Mouse (Mus musculus) large intestine, adult 2 months (tissue): ENCODE measurements around the gene Map3k19. TPM values are rescaled to one million over a fixed set of nuclear protein-coding genes. Genes with fewer than 3 reads are reported as not detected.

Source experiments
- DNase-seq: peaks from one replicate; pipeline ENCODE4 v3.0.0-alpha.2; 2012; ENCODE audit warnings: low read depth, low spot score
- WGBS: fragments of 180-500 bp; shearing (Covaris S2); methylation state at CpG from one replicate; pipeline ENCODE4 v1.1.7; 2018; 5-methylcytosine and 5-hydroxymethylcytosine counted together
- polyA plus RNA-seq: library from polyadenylated mRNA; depleted of rRNA; stranded (reverse); fragments of >200 nt; gene quantifications from 2 replicates; pipeline ENCODE4 v1.2.3, GENCODE M21; 2012

Map3k19 gene
- polyA plus RNA-seq, 1 experiment, result 0.06 TPM

DNA sequence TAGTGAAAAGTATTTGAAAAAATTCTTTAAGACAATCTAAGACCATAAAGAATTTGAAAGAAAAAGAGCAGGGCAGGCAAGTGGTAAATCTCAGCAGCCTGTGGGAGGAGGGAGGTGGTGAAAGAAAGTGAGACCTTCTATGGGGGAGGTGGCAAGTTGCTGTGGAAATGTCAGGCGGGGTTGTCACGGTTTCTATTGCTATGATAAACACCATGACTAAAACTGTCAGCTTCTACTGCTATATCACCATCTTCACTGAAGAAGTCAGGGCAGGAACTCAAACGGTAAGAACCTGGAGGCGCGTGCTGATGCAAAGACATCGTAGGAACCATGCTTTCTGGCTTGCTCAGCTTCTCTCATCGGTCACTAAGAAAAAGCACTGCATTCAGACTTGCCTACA is 41.9 kb downstream of the Map3k19 start:
- 68% methylated on average over 7 of the region's 7 CpGs for WGBS
- DNase-seq, result no peak

DNA sequence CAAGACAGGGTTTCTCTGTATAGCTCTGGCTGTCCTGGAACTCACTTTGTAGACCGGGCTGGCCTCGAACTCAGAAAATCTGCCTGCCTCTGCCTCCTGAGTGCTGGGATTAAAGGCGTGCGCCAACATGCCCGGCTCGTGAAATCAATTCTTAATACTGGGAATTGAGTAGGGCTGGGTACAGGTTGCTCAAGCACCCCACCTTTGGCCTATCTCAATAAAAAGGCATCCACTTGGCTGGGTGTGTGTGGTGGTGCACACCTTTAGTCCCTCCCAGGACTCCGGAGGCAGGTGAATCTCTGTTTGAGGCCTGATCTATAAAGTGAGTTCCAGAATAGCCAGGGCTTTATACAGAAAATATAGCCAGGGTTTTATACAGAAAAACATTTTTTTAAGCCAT is 46.2 kb downstream of the Map3k19 start:
- 83% methylated on average over 7 of the region's 7 CpGs for WGBS
- DNase-seq, result no peak

DNA sequence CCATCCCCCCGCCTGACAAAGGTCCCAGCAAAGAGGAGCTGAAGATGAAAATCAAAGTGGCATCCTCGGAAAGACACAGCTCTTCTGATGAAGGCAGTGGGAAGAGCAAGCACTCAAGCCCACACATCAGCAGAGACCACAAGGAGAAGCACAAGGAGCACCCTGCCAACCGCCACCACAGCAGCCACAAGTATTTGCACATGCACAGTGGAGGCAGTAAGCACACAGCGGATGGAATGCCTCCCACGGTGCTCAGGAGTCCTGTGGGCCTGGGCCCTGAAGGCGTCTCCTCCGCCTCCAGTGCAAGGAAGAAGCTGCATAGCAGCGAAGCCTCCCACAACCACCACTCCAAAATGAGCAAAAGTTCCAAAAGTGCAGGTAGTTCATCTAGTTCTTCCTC is 51.9 kb downstream of the Map3k19 start:
- 86% methylated on average over 8 of the region's 8 CpGs for WGBS
- no peak for DNase-seq

DNA sequence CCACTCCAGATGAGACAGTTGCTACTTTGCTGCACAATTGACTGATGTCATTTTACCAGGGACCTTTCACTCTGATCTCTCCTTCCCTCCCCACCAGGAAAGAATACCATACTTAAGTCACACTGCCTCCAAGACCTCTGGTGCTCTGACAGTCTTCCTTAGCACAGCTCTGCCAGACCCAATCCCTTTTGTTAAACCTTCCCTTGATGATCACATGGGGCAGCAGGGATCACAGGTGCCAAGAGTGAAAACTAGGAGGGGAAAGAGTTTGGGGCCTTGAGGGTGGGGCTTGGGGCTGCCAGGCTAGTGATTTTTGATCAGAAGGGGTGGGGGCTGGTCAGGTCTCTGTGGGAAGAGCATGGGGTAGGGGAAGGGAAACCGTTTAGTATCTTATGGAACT is 58.1 kb downstream of the Map3k19 start:
- 87% methylated on average over 1 of the region's 1 CpGs for WGBS
- DNase-seq, result no peak

DNA sequence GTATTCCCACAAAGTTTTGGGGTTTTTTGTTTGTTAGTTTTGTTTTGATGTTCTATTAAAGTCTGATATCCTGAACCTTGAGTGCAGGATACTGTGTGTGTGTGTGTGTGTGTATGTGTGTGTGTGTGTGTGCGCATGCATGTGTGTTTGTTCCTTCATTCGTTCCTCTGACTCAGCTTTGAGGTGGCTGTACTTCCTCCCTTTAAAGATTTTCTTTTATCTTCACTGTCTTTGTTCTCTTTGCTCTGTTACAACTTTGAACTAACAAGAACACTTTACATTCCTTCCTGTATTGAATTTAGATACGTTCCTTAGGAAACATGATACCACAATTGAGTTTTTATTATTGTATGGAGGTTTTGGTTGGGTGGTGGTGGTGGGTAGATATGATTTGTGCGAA is 58.5 kb downstream of the Map3k19 start:
- WGBS, result 61% methylated on average over 4 of the region's 4 CpGs
- no peak for DNase-seq

DNA sequence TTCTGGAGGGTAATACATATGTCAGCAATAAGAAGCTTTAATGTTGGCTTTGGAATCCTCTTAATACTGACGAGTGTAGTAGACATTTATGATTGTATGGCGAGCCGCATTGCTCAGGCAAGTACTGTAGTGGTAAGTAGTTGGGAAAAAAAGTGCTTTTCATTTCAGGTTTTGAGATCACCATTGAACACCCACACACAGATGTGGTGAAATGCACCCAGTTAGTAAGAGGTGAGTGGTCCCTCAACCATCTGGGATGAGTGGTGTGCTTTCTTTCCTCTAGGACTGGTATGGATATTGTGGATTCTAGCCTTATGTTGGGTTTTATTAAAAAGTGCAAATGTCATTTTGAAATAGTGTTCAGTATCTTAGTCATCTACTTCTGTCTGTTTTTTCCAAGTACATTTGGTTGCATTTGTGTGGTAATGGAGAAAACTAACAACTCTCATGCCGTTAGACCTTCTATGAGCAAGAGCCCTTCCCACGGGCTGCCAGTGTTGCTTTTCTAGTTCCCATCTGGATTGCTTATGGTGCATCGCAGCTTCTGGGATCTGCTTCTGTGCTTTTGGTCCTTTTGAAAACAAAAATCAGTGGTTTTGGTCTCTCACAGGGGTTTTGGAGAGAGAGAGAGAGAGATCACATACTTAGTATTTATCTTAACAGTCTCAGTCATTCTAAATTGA is 59.6 kb downstream of the Map3k19 start:
- no peak for DNase-seq
- 88% methylated on average over 6 of the region's 6 CpGs for WGBS

DNA sequence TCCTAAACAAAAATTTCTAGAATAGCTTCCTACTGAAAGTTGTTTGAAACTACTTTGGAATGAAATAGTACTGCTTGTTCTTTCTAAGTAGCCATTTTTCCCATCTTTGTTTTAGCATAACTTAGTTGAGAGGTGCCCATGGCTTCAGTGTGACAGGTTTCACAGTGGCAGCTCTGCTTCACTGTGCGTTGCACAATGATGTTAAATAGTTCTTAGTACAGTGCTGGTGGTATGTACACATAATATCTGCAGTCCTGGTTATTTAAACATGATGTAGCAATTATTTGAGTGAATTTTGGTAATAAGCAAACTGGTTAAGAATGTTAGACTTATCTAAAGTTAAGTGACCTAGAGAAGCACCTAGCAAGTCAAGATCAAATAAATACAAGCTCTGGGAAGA is 61.4 kb downstream of the Map3k19 start:
- DNase-seq, result no peak
- 97% methylated on average over 1 of the region's 1 CpGs for WGBS

DNA sequence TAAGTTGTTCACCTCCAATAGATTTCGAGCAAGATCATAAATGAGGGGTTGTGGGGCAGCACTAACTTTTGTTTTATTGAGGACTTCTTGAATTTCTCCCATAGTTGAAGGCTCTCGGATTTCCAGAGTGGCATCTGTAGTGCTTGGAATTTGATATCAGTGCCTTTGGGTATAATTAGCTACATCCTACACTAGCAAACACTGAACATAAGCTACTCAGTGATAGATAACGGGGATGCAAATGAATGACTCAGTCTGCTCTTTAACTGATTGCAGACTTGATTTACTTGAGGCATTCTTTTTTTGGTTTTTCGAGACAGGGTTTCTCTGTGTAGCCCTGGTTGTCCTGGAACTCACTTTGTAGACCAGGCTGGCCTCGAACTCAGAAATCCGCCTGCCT is 65.9 kb downstream of the Map3k19 start:
- WGBS, result 83% methylated on average over 6 of the region's 6 CpGs
- no peak for DNase-seq

DNA sequence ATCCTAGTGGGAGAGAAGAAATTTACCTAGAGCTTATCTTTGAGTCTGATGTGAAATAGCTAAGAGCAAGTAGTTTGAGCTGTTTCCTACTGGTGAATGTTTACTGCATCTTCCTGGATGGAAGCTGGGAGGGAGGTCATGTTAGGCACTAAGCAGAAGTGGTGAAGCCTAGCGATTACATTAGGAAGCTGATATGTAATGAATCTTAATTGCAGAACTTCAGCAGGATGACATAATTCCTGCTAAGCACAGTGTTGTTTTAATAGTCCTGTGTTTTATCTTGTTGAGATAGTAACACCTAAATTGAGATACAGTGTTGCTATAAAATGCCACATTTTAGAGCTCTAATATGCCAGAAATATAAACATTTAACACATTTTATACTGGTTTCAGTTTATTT is 68.9 kb downstream of the Map3k19 start:
- 44% methylated on average over 1 of the region's 1 CpGs for WGBS
- DNase-seq, result no peak

DNA sequence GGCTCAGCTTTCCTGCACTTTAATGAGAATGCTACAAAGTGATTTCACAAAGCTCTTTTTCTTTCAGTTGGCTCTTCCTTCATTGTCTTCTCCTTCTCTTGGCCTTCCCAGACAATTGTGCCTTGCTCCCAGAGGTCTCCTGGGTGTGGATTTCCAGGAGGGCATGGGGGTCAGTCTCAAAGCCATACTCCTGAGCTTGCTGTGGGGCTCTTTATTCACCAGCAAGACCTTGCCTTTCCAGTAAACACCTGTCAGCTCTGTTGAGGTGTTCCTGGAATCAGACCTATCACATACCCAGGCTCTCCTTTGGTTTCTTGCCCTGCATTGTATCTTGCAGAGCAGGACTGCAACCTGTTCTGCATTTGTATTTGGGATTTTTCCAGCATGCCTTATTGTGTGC is 71.0 kb downstream of the Map3k19 start:
- DNase-seq, result no peak

DNA sequence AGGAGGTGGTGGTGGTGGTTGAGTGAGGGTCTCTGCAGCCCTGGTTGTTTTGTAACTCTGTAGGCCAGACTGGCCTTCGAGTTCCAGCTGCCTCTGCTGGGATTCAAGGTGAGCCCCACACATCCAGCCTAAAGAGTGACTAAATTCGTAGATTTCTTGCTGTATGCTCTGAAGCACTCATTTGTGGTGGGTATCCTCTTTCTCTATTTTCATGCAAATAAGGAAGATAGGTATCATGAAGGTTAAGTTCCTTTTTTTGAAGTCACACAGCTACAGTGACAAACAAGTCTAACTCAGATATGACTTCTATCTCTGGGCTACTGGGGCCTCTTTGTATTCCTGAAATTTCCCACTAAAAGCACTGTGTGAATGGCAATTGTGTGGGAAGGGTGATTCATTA is 74.0 kb downstream of the Map3k19 start:
- no peak for DNase-seq
- WGBS, result 58% methylated on average over 2 of the region's 2 CpGs

DNA sequence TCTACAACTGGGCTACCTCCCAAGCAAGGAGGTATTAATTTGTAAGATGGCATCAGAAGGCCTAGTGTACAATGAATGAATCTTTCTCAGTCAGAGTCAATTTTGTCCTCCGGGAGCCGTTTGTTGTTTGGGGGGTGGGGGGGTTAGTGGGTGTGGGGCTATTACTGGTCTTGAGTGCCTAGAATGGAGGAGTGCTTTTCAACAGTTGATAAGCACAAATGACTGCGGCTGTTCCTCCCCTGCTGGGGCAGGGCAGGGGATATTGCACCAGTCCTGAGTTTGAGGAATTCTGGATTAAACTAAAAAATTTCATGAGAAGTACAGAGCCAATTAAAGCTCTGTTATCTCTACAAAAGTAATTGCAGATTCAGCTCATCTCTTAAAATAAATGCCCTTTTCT is 74.7 kb downstream of the Map3k19 start:
- no peak for DNase-seq
- 26% methylated on average over 3 of the region's 3 CpGs for WGBS

DNA sequence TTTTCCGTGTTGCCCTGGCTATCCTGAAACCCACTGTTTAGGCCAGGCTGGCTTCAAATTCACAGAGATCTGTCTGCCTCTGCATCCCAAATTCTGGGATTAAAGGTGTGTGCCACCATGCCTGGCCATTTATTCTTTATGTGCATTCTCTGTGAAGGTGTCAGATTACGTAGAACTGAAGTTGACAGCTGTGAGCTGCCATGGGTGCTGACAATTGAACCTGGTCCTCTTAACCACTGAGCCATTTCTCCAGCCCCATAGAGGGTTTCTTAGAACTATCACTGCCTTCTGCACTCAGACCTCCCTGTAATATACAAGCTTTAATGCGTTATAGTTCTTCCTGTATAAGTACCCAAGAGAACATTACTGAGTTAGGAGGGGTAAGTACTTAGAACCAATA is 76.2 kb downstream of the Map3k19 start:
- 89% methylated on average over 3 of the region's 3 CpGs for WGBS
- no peak for DNase-seq

DNA sequence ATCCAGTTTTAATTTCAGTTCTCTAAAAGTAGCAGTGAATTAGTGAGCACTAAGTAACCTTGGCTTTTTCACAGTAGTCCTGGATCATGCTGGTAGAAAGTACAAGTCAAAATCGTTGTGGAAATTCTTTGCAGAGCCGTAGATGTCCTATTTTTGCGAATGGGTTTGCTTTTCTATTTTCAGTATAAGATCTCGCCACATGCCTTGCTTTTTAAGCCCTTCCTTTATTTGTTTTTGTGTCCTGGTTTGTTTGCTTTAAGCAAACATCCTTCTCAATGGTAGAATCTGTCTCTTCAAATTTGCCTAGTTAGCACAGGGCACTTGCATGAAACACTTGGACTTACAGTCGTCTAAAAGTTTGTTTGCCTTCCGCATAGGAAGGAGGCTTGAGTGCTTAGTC is 78.6 kb downstream of the Map3k19 start:
- peak; percentile 16 for DNase-seq
- 12% methylated on average over 6 of the region's 6 CpGs for WGBS

DNA sequence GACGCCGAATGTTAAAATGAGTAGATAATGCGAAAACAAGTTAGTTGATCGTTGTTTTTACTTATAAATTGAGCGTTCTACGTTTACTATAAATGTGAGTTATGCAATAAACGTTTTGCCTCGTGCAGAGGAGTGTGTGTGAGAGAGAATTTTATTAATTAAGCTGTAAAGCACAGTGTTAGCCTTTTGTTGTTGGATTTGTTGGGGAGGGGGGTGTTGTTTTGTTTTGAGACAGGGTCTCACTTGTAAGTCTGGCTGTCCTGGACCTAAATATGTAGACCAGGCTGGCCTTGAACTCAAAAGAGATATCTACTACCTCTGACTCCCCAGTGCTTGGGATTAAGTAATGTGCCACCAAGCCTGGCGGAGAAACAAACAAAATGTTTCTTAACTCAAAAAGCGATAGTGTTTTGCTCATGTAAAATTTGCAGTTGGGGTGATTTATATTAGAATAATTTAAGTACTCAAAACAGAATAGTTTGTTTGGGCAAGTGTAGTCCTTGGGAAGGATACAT is 79.6 kb downstream of the Map3k19 start:
- DNase-seq, result no peak

DNA sequence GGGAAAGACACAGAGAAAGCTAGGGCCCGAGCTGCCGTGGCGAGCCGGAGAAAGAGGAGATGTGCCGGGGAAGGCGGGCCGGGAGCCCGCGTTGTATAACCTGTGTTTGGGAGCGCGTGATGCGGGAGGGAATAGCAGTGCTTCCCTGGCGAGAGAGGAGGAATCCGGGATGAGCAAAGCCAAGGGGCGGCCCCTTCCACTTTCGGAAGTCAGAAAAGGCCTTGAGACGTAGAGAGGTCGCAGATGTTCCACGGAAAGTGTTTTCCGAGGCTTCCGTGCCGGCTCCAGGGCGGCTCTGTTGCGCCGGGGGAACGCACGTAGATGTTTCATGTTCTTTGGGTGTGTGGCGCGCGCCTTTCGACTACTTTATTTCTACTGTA is 80.3 kb downstream of the Map3k19 start:
- under 1% methylated on average over 31 of the region's 31 CpGs for WGBS
- peak; percentile 18 for DNase-seq

More for the DNA sequence above, 79.6 kb downstream of the Map3k19 start:
- 4% methylated on average over 10 of the region's 10 CpGs for WGBS

DNA sequence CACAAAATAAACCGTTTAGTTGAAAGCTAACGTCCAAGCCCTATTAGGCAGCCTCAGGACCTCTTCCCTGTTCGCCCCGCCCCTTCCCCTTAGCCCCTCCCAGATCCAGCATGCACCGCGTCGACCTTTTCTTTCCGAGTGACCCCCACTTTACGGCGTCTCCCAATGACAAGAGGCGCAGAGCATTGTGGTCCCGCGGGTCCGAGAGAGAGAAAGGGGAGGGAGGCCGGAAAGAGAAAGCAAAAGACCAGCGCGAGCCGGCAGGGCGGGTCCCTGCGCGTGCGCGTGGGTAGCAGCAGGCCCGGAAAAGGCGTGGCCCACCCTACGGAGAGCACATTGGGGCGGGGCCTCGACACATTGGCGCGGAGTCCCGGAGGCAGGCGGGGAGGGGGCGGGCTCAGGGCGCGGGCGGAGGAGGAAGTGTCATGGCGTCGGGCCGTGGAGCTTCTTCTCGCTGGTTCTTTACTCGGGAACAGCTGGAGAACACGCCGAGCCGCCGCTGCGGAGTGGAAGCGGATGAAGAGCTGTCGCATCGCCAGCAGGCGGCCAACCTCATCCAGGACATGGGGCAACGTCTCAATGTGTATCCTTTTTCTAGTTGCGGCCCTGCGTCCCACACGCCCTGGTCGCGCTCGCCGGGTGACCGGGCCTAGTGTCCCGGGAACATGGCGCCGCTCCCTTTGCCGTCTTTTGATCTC is 80.9 kb downstream of the Map3k19 start, which contains the start of gene Ccnt2:
Gene Ccnt2 (plus strand): TSS at position 362 of the 698 bp plus-strand sequence.
- under 1% methylated on average over 63 of the region's 63 CpGs for WGBS

DNA sequence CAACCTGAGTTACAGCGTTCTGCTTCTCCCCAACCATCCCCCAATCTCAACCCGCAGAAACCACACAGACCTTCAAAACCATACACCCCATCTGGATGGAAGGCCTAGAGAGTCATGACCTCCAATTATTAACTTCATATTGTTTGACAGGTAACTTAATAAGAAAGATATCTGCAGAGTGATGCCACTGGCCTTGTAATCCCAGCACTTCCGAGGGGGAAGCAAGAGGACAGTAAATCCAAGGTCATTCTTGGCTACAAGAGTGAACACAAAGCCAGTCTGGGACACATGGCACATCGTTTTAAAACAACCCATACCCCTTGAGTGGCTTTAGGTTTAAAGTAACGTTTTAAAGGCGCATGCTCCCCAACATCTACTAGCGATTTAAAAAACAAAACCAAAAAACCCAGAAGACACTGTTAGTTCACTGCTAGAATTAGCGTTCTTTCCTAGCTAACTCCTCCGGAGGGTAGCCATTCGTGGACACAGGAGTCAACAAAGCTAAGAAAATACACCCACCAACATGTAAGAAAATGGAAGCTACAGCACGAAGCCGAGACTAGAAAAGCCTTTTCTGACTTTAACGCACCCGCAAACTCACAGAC is 81.5 kb downstream of the Map3k19 start:
- WGBS, result 1% methylated on average over 14 of the region's 14 CpGs
- no peak for DNase-seq

More for the DNA sequence above, 80.9 kb downstream of the Map3k19 start, which contains the start of gene Ccnt2:
- peak; percentile 99 for DNase-seq

DNA sequence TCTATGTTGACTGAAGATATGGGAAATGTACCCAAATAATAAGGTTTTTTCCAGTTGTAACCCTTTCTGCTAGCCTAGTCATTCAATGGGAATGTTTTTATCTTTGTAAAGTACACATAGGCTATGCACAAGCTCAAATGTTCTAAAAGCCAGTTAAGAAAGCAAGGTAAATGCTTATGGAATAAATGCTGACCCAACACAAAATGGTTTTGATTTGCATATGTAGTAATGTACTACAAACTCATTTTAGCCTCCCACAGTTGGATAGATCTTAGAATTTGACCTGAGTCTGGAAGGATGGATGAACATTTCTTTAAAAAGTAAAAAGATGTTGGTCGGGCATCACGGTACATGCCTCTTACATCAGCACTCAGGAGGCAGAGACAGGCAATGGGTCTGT is 88.1 kb downstream of the Map3k19 start:
- WGBS, result 80% methylated on average over 2 of the region's 2 CpGs
- DNase-seq, result no peak

DNA sequence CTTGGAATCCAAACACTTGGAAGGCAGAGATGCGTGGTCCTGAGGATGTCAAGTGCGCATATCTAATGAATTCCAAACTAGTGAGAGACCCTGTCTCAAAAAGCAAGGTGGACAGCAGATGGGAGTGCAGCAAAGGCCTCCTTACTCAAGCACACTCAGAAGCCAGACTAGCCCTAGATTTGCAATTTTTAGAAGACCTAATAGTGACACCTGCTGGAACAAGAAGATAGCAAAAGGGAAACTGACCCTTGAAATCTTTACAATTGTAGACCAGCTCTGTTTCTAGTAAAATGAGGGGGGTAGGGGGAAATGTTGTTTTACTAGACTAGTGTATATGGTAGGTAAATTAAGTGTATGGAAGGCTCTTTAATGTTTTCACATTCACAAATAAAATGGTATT is 89.4 kb downstream of the Map3k19 start:
- WGBS, result 70% methylated on average over 2 of the region's 2 CpGs
- no peak for DNase-seq
